Mouse (Mus musculus): ENCODE measurements around the gene Golph3l. TPM values are rescaled to one million over a fixed set of nuclear protein-coding genes. Genes with fewer than 3 reads are reported as not detected.

Gene Golph3l
- polyA plus RNA-seq, 1 experiment from 2014 or later: 27.0 TPM

DNA sequence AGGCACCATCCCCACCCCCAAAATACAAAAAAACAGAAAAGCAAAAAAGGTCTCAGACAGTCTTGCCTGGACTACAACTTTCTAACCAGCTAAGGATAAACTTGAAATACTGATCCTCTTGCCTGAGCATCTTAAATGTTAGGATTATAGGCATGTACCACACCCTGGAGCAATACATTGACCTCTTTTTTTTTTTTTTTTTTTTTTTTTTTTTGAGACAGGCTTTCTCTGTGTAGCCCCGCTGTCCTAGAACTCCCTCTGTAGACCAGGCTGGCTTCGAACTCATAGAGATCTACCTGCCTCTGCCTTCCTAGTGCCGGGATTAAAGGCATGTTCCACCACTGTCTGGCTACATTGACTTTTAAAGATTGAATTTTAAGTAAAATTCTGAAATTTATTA lies 28.0 kb upstream of the Golph3l start:
- ATAC-seq: no peak
- Histone ChIP-seq H3K9ac (ENCODE audit: low read depth, low read length) (no peak overlapping the region), H3K4me1 (ENCODE audit: control insufficient read depth, insufficient read depth, low read length) (no peaks in the 10 kb centered on the region), H3K4me3 (ENCODE audit: low read depth, low read length) (no peak overlapping the region), H3K27ac (ENCODE audit: low read length) (no peak overlapping the region), H3K36me3 (ENCODE audit: control insufficient read depth, insufficient read depth, low read length) (no peaks in the 10 kb centered on the region), H3K9me3 (replicated peaks; ENCODE audit: control insufficient read depth, low read length, poor library complexity, severe bottlenecking) (no peaks in the 10 kb centered on the region), H3K27me3 (ENCODE audit: control insufficient read depth, insufficient read depth, low read depth, low read length) (no peaks in the 10 kb centered on the region), H3K4me2 (ENCODE audit: low read length) (no peak overlapping the region)
- WGBS: 94% methylated on average over 3 of the region's 3 CpGs

- Histone ChIP-seq H3K4me3 (ENCODE audit: low read depth, low read length) (no peak overlapping the region), H3K27me3 (ENCODE audit: control insufficient read depth, insufficient read depth, low read depth, low read length) (no peaks in the 10 kb centered on the region), H3K9me3 (replicated peaks; ENCODE audit: control insufficient read depth, low read length, poor library complexity, severe bottlenecking) (no peaks in the 10 kb centered on the region), H3K4me1 (ENCODE audit: control insufficient read depth, insufficient read depth, low read length) (no peaks in the 10 kb centered on the region), H3K36me3 (ENCODE audit: control insufficient read depth, insufficient read depth, low read length) (no peaks in the 10 kb centered on the region), H3K27ac (ENCODE audit: low read length) (no peak overlapping the region), H3K4me2 (ENCODE audit: low read length) (no peak overlapping the region), H3K9ac (ENCODE audit: low read depth, low read length) (no peak overlapping the region)
- no peak for ATAC-seq
- 71% methylated on average over 2 of the region's 2 CpGs for WGBS
These were observed 26.9 kb upstream of the Golph3l start for GRCm38 (mm10) chr3:95561826-95562225.

DNA sequence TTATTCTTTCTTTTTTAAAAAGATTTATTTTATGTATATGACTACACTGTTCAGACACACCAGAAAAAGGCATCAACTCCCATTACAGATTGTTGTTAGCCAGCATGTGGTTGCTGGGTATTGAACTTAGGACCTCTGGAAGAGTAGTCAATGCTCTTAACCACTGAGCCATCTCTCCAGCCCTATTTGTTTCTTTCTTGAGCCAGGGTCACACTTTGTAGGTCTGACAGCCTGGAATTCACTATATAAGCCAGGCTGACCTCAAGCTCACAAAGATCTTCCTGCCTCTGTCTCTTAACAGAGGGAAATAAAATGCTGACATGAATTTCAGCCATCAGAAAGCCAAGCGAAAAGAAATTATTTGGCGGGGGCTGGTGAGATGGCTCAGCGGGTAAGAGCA lies 19.1 kb upstream of the Golph3l start:
- ATAC-seq: no peak
- no peaks in the 10 kb centered on the region for H3K4me1 ChIP-seq (ENCODE audit: control insufficient read depth, insufficient read depth, low read length)
- H3K4me3 ChIP-seq (ENCODE audit: low read depth, low read length): no peak overlapping the region
- H3K9ac ChIP-seq (ENCODE audit: low read depth, low read length): no peak overlapping the region
- no peaks in the 10 kb centered on the region for H3K36me3 ChIP-seq (ENCODE audit: control insufficient read depth, insufficient read depth, low read length)
- H3K27me3 ChIP-seq (ENCODE audit: control insufficient read depth, insufficient read depth, low read depth, low read length): no peaks in the 10 kb centered on the region
- H3K9me3 ChIP-seq (replicated peaks; ENCODE audit: control insufficient read depth, low read length, poor library complexity, severe bottlenecking): no peaks in the 10 kb centered on the region
- no peak overlapping the region for H3K4me2 ChIP-seq (ENCODE audit: low read length)
- H3K27ac ChIP-seq (ENCODE audit: low read length): no peak overlapping the region
- 98% methylated on average over 3 of the region's 3 CpGs for WGBS

GRCm38 (mm10) chr3:95587754-95588603 lies 755 bp upstream of the Golph3l start:
- Histone ChIP-seq H3K27me3 (ENCODE audit: control insufficient read depth, insufficient read depth, low read depth, low read length) (no peaks in the 10 kb centered on the region), H3K27ac (ENCODE audit: low read length) (peak overlapping the region; percentile 75), H3K9ac (ENCODE audit: low read depth, low read length) (peak overlapping the region; percentile 54), H3K4me3 (ENCODE audit: low read depth, low read length) (peak overlapping the region; percentile 81), H3K4me1 (ENCODE audit: control insufficient read depth, insufficient read depth, low read length) (peaks cover 5% of the 10 kb centered on the region), H3K36me3 (ENCODE audit: control insufficient read depth, insufficient read depth, low read length) (peaks cover 7% of the 10 kb centered on the region; the same call in 1 of the 2 replicates), H3K4me2 (ENCODE audit: low read length) (peak overlapping the region; percentile 81), H3K9me3 (replicated peaks; ENCODE audit: control insufficient read depth, low read length, poor library complexity, severe bottlenecking) (no peaks in the 10 kb centered on the region)
- WGBS: 48% methylated on average over 8 of the region's 8 CpGs
- peak; percentile 66; the same call in 1 of the 2 replicates for ATAC-seq

DNA sequence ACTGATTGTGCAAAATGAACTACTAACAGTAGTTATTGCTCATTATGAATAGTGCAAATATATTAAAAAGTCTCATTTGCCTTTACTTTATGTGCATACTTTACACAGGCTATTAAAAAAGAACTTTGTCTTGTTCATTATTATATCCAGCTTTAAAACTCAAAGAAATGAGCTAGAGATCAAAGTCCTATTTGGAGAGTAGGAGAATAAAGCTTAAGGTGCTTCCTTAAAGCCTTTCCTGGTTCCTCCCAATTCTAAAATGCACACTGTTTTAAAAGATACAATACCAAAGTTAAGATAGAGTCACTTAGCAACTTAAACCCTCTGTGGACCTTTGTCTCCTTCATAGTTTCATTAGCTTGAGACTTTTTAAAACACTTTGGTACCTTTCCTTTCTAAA lies 10.0 kb downstream of the Golph3l start:
- H3K27me3 ChIP-seq (ENCODE audit: control insufficient read depth, insufficient read depth, low read depth, low read length): no peaks in the 10 kb centered on the region
- no peaks in the 10 kb centered on the region for H3K9me3 ChIP-seq (replicated peaks; ENCODE audit: control insufficient read depth, low read length, poor library complexity, severe bottlenecking)
- H3K27ac ChIP-seq (ENCODE audit: low read length): no peak overlapping the region
- no peaks in the 10 kb centered on the region for H3K4me1 ChIP-seq (ENCODE audit: control insufficient read depth, insufficient read depth, low read length)
- H3K9ac ChIP-seq (ENCODE audit: low read depth, low read length): no peak overlapping the region
- H3K36me3 ChIP-seq (ENCODE audit: control insufficient read depth, insufficient read depth, low read length): peaks cover 2% of the 10 kb centered on the region; the same call in 1 of the 2 replicates
- no peak for ATAC-seq
- no peak overlapping the region for H3K4me3 ChIP-seq (ENCODE audit: low read depth, low read length)
- no peak overlapping the region for H3K4me2 ChIP-seq (ENCODE audit: low read length)

- Histone ChIP-seq H3K9ac (ENCODE audit: low read depth, low read length) (no peak overlapping the region), H3K36me3 (ENCODE audit: control insufficient read depth, insufficient read depth, low read length) (0 out of 2 replicates have a peak, but pooled peaks cover 2% of the 10 kb centered on the region), H3K4me1 (ENCODE audit: control insufficient read depth, insufficient read depth, low read length) (no peaks in the 10 kb centered on the region), H3K27ac (ENCODE audit: low read length) (no peak overlapping the region), H3K4me2 (ENCODE audit: low read length) (no peak overlapping the region), H3K27me3 (ENCODE audit: control insufficient read depth, insufficient read depth, low read depth, low read length) (no peaks in the 10 kb centered on the region), H3K9me3 (replicated peaks; ENCODE audit: control insufficient read depth, low read length, poor library complexity, severe bottlenecking) (no peaks in the 10 kb centered on the region), H3K4me3 (ENCODE audit: low read depth, low read length) (no peak overlapping the region)
- WGBS: 93% methylated on average over 3 of the region's 3 CpGs
- ATAC-seq: no peak
These were observed 12.6 kb downstream of the Golph3l start for GRCm38 (mm10) chr3:95601287-95601686.

GRCm38 (mm10) chr3:95606096-95606495 lies 17.4 kb downstream of the Golph3l start:
- Histone ChIP-seq H3K27ac (ENCODE audit: low read length) (no peak overlapping the region), H3K36me3 (ENCODE audit: control insufficient read depth, insufficient read depth, low read length) (peaks cover 18% of the 10 kb centered on the region; the same call in 1 of the 2 replicates), H3K4me2 (ENCODE audit: low read length) (no peak overlapping the region), H3K9me3 (replicated peaks; ENCODE audit: control insufficient read depth, low read length, poor library complexity, severe bottlenecking) (no peaks in the 10 kb centered on the region), H3K4me1 (ENCODE audit: control insufficient read depth, insufficient read depth, low read length) (no peaks in the 10 kb centered on the region), H3K4me3 (ENCODE audit: low read depth, low read length) (no peak overlapping the region), H3K9ac (ENCODE audit: low read depth, low read length) (no peak overlapping the region), H3K27me3 (ENCODE audit: control insufficient read depth, insufficient read depth, low read depth, low read length) (no peaks in the 10 kb centered on the region)
- 81% methylated on average over 3 of the region's 3 CpGs for WGBS
- no peak for ATAC-seq

- WGBS: 75% methylated on average over 3 of the region's 3 CpGs
- Histone ChIP-seq H3K27ac (ENCODE audit: low read length) (no peak overlapping the region), H3K36me3 (ENCODE audit: control insufficient read depth, insufficient read depth, low read length) (peaks cover 17% of the 10 kb centered on the region; the same call in 1 of the 2 replicates), H3K4me1 (ENCODE audit: control insufficient read depth, insufficient read depth, low read length) (no peaks in the 10 kb centered on the region), H3K4me3 (ENCODE audit: low read depth, low read length) (no peak overlapping the region), H3K9ac (ENCODE audit: low read depth, low read length) (no peak overlapping the region), H3K4me2 (ENCODE audit: low read length) (no peak overlapping the region), H3K9me3 (replicated peaks; ENCODE audit: control insufficient read depth, low read length, poor library complexity, severe bottlenecking) (no peaks in the 10 kb centered on the region), H3K27me3 (ENCODE audit: control insufficient read depth, insufficient read depth, low read depth, low read length) (no peaks in the 10 kb centered on the region)
- ATAC-seq: no peak
These were observed 20.5 kb downstream of the Golph3l start for GRCm38 (mm10) chr3:95609195-95609594.

- no peak for ATAC-seq
- Histone ChIP-seq H3K4me1 (ENCODE audit: control insufficient read depth, insufficient read depth, low read length) (no peaks in the 10 kb centered on the region), H3K4me2 (ENCODE audit: low read length) (no peak overlapping the region), H3K9ac (ENCODE audit: low read depth, low read length) (no peak overlapping the region), H3K27me3 (ENCODE audit: control insufficient read depth, insufficient read depth, low read depth, low read length) (no peaks in the 10 kb centered on the region), H3K36me3 (ENCODE audit: control insufficient read depth, insufficient read depth, low read length) (peaks cover 27% of the 10 kb centered on the region), H3K4me3 (ENCODE audit: low read depth, low read length) (no peak overlapping the region), H3K27ac (ENCODE audit: low read length) (no peak overlapping the region), H3K9me3 (replicated peaks; ENCODE audit: control insufficient read depth, low read length, poor library complexity, severe bottlenecking) (no peaks in the 10 kb centered on the region)
- 89% methylated on average over 1 of the region's 1 CpGs for WGBS
These were observed 25.3 kb downstream of the Golph3l start for GRCm38 (mm10) chr3:95613996-95614395.
